Mouse (Mus musculus): Measurements from ENCODE around the gene Mgat1.

Gene Mgat1

GRCm38 (mm10) chr11:49242944-49243626 is 906 bp upstream of the Mgat1 start:
- no peak for DNase-seq (ENCODE audit: low spot score)

DNA sequence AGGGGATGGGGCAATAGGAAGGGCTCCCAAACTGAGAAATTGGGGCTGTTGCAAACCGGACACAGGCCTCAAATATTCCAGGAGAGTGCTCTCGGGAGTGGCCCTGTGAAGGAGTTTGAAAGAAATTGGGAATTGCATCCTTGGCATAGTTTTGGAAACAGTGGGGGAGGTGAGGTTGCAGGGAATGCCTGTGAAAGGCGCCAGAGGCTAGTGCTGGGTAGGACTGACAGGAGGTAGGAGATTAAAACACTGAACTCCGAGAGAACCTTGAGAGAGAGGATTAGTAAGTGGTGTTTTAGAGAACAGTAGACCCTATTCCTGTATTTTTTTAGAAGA is 572 bp downstream of the Mgat1 start:
- no peak for DNase-seq (ENCODE audit: low spot score)

DNA sequence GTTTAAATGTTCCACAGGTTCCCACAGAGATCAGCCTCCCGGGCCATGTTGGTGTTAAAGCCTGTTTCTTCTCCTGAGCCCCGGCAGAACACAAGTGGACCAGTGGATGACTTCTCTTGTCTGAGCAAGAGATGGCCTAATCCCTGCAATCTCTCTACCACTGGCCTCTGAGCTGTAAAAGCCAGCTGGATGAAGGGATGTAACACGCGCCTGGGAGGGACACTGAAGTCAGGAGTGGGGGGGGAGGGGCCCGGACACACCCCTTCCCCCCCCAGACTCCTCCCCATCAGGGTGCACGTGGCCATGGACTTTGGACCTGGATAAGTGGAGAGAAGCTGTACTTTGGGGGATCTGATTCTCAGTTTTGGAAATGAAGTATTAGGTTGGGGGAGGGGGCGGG is 1.2 kb downstream of the Mgat1 start:
- no peak for DNase-seq (ENCODE audit: low spot score)

DNA sequence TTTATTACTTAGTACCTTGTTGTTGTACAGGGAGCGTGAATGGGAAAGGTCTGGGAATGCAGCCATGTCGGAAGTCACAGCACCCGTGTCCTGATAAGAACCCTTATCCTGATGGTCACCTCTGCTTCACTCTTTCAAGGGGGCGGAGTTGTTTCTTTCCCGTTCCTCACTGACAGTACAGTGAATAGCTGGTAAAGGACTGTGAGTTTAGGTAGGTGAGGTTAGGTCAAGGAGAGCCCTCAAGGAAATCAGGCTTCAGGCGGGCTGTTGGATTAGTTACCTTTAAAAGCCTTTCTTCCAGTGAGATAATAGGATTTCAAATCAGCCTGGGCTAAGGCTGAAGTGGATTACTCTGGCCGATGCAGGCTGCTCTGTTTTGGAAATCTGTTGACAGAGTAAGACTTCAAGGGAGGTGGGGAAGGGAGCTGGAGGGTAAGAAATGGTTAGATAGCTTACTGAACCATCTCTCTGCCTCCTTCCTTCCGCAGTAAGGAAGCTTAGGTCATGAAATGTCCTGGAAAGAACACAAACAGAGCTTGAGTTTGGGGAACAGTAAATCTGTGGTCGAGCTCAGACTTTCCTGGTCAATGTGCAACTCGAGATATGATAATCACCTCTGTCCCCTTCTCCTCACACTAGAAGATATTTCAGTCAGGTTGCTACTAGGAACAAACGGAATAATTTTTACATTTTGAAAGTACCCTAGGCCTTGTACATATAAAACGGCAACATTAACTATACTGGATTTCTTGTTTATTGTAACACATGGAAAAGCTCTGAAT is 1.8 kb downstream of the Mgat1 start:
- no peak for DNase-seq (ENCODE audit: low spot score)

DNA sequence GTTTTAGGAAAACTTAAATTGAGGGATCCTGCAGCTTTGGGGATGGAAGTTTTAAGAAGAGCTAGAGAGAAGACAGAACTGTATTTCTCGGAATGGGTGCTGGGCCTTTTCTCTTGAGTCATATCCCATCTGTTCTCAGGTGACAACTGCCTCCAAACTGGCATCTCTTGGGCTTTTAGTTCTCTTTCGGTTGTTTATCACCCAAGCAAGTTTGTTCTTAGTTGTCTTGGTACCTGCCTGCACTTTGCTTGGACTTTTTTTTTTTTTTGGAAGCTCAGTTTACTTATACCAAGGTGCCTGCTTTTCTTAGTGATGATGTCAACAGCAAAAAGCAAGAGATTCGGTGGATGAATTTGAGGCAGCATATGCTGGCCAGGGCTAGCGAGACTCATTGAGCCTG is 2.5 kb downstream of the Mgat1 start:
- DNase-seq (ENCODE audit: low spot score) = no peak

DNA sequence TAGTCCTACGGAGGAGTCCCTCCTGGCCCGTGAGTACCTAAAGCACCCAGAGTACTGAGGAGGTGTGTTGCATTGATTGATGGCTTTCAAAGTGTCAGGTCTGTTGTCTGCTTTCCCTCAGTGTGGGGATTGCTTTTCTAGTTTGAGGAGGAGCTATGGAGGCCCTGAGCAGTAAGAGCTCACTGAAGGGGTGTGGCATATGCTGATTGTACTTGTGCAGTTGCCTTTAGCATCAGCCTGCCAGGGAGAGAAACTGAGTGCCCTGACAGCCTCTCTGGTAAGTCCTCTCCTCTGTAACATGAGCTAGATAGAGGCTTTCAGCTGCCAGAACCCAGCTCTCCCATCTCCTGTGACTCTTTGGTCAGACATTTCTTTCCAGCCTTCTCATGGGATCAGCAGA is 3.3 kb downstream of the Mgat1 start:
- DNase-seq (ENCODE audit: low spot score) = no peak

- no peak for DNase-seq (ENCODE audit: low spot score)
Observed at GRCm38 (mm10) chr11:49248226-49248973, 4.4 kb downstream of the Mgat1 start.

DNA sequence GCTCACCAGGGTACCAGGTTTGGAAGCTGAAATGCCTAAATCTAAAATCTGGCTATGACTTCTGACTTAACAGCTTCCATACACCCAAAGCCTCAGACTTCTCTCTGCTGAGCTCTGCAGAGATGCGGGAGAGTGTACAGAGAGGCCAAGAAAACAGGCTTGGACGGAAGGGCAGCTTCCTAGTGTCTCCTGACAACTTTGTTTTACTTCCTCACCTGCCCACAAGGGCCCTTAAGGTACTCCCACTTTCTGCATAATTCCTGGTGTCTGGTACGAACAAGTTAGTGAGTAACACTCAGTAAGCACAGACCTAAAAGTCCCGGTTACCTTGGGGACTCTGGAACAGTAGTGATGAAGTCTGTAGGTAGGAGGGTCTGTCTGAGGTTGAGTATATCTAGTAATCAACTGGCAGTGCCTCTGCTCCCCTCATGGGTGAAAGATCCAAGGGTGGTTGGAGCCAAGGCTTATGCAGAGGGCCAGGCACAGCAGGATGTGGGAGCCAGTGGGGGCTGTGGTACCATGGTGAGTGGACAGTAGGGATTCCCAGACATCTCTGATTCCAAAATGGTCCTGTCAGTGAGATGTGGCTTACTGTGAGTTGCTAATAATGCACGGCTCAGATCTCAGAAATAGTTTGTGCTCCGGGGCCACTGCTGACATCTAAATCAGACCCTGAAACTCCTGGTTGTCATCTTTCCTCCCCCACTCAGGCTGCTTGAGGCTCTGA is 5.1 kb downstream of the Mgat1 start:
- DNase-seq (ENCODE audit: low spot score) = no peak

DNA sequence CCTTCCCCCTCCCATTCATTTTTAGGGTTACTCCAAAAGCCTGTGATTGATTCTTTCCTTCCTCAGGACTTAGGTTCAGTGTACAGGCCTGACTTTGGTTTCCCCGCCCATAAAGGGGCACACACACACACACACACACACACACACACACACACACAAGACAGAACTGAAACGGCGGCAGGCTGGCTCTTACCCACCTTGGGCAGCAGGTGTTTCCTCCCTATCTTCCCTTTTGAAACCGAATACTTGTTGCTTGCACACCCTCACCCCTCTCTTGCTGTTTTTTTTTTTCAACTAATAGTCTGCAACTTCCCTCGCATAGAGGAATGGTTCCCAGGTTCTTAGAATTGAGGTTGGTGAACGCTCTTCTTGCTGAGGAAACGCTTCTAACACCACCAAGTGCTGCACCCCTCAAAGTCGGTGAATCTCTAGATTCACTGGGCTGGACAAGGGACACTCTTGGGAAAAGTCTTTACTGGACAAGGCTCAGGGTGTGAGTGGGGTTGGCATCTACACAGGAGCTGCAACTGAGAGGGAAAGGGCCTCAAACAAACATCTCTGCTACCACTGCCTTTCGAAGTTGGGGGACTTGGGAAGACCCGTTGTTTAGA is 5.9 kb downstream of the Mgat1 start:
- DNase-seq (ENCODE audit: low spot score) = peak; percentile 48

GRCm38 (mm10) chr11:49250422-49251379 is 6.7 kb downstream of the Mgat1 start:
- DNase-seq (ENCODE audit: low spot score) = peak; percentile 78

DNA sequence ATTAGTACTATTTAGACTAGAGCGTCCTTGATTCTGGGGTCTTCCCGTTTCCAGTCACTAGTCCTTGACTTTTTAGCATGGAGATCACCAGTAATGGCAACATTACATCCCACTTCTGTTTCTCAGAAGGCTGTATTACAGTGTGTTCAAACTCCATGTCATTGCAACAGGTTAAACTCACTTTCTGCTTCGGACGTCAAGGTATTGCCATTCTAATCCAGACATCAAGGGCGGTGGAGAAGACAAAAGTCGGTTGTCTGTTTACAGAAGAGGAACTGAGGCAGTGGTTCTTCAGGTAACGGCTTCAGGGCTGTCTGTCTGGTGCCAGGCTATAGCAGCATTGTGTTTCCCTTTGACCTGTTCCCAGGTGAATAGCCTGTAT is 7.4 kb downstream of the Mgat1 start:
- DNase-seq (ENCODE audit: low spot score) = no peak

DNA sequence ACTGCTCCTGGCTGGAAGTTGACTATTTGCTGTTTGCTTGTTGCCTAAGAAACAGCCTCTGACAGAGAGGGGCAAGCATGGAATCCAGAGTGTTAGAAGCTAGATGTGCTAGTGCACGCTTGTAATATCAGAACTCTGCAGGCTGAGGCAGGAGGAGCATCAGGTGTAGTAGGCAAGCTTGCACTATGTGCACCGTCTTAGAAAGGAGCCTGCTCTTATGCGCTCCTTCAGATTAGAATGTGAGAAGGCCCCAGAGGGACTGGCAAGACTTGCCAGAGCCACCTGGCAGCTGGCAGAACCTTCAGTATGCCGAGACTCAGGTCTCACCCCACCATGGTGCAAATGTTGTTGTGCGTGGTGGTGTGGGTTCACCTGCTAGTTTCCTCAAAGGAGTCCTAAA is 8.1 kb downstream of the Mgat1 start:
- DNase-seq (ENCODE audit: low spot score) = no peak

GRCm38 (mm10) chr11:49253035-49253434 is 9.0 kb downstream of the Mgat1 start:
- DNase-seq (ENCODE audit: low spot score) = no peak

DNA sequence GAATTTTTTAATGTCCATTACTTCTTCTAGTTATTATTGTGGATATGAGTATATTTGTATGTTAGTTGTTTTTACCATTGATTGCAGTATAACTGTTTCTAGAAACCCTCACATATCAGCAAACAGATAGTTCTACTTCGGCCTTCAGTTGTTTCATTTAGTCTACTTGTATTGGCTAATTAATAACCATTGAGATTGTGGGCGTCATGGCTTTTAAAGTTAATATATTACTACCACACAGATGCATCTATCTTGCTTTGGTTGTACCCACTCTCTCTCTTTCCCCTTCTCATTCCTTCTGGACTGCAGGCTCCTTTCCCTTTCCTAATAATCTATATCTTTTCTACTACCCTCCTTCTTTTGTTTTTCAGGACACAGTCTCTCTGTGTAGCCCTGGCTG is 15.3 kb downstream of the Mgat1 start:
- no peak for DNase-seq (ENCODE audit: low spot score)

- no peak for DNase-seq (ENCODE audit: low spot score)
Observed at GRCm38 (mm10) chr11:49259829-49260228, 15.8 kb downstream of the Mgat1 start.

DNA sequence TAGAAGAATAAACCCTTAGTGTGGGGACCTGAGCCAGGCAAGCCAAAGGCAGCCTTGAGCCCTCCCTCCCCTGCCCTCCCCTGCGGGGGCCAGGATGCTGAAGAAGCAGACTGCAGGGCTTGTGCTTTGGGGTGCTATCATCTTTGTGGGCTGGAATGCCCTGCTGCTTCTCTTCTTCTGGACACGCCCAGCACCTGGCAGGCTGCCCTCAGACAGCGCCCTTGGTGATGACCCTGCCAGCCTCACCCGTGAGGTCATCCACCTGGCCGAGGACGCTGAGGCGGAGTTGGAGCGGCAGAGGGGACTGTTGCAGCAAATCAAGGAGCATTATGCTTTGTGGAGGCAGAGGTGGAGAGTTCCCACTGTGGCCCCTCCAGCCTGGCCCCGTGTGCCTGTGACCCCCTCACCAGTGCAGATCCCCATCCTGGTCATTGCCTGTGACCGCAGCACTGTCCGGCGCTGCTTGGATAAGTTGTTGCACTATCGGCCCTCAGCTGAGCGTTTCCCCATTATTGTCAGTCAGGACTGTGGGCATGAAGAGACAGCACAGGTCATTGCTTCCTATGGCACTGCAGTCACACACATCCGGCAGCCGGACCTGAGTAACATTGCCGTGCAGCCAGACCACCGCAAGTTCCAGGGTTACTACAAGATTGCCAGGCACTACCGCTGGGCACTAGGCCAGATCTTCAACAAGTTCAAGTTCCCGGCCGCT is 16.8 kb downstream of the Mgat1 start:
- DNase-seq (ENCODE audit: low spot score) = no peak

- DNase-seq (ENCODE audit: low spot score) = no peak
Observed at GRCm38 (mm10) chr11:49261313-49261855, 17.4 kb downstream of the Mgat1 start.

DNA sequence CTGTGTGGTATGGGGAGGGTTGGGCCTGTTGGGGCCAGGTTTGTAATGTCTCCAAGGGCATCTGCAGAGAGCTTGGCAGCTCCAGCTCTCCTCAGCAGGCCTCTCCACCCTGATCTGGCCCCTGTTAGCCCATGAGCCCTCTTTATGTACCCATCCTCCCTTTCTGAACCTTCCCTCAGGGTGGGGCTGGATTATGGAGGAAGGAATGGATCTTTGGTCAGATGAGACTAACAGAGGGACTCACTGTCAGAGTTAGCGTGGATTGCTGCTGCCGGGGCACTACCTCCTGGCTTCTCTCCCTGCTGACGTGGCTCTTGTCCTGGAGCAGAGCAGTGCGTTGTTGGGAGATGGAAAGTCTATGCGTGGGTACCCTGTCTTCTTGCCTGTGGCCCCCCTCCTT is 18.3 kb downstream of the Mgat1 start:
- no peak for DNase-seq (ENCODE audit: low spot score)

DNA sequence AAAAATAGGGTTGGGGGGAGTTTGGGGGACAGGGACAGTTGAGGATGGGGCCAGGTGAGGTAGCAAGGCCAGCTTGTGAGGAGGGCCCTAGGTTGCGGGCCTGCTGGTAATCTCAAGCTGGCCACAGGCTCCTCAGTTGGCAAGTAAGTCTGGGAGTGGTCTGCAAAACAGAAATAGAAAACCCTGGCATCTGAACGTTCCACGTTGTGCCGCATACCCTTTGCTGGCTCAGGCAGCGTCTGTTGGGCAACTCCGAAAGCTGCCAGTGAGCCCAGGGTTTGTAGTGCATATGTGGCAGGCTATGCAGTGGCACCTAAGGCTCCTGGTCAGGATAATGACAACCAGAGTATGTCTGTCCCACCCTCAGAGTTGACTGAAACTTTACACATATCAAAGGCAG is 19.2 kb downstream of the Mgat1 start:
- no peak for DNase-seq (ENCODE audit: low spot score)

- no peak for DNase-seq (ENCODE audit: low spot score)
Observed at GRCm38 (mm10) chr11:49264081-49264480, 20.1 kb downstream of the Mgat1 start.
